Mouse (Mus musculus): Measurements from ENCODE around the gene Fahd2a.

GRCm38 (mm10) chr2:127449691-127450090, 5.3 kb upstream of the Fahd2a start:
- TF ChIP-seq CTCF (IDR thresholded peaks at IDR 0.05; ENCODE audit: low read depth), result no peak
- no peak for TF ChIP-seq EP300 (IDR thresholded peaks at IDR 0.05; ENCODE audit: low read depth)

All from heart, postnatal 0 days (tissue).